Mouse (Mus musculus): Measurements from ENCODE around the gene Erc1.
A peak's percentile ranks its signal among the peaks of the same experiment; 100 is the strongest.
"Not testable (repeated sequence)": the region's sequence is repeated elsewhere in the genome, so short reads cannot be mapped to it uniquely, and the experiment has no call there.

The Erc1 gene

GRCm38 (mm10) chr6:119711649-119712305, 136.2 kb downstream of the Erc1 start:
- no peak for DNase-seq (ENCODE audit: extremely low spot score)

GRCm38 (mm10) chr6:119709552-119709951, 138.4 kb downstream of the Erc1 start:
- DNase-seq (ENCODE audit: extremely low spot score), result peak; percentile 4

GRCm38 (mm10) chr6:119707911-119708310, 140.1 kb downstream of the Erc1 start:
- no peak for DNase-seq (ENCODE audit: extremely low spot score)

GRCm38 (mm10) chr6:119704899-119705298, 143.1 kb downstream of the Erc1 start:
- no peak for DNase-seq (ENCODE audit: extremely low spot score)

DNA sequence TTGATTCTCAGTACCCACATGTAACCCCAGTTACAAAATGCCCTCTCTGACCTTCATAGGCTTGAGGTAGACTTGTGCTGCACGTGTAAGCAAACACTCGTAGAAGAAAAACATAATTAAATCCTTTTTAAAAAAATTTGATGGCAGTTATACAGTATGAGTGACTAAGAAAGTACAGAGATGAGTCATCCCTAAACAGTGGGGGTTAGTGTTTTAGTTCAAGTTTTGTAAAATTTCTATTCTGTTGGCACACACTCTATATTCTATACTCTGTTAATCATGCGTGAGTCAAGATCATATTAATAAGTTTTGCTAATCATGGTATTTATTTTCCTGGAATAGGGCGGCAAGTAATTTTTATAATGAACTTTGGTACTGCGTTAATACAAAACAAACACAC, 155.2 kb downstream of the Erc1 start:
- no peak for DNase-seq (ENCODE audit: extremely low spot score)

- DNase-seq (ENCODE audit: extremely low spot score), result no peak
These were observed 161.5 kb downstream of the Erc1 start for GRCm38 (mm10) chr6:119686470-119686869.

- DNase-seq (ENCODE audit: extremely low spot score), result no peak
These were observed 167.2 kb downstream of the Erc1 start for GRCm38 (mm10) chr6:119680746-119681145.

DNA sequence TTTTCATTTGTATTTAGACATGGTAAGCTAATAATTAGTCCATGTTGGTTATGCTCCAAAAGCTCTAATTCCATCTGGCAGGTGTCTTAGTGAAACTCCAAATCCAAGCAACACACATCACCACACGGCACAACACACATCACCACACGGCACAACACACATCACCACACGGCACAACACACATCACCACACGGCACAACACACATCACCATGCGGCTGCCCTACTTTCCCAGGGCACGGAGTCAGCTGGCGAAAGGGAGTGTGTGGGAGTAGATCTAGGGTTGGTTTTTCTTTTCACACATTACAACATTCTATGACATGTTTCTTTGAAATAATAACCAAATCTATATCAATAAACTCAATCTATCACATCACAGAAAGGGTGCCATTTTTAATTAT, 173.2 kb downstream of the Erc1 start:
- no peak for DNase-seq (ENCODE audit: extremely low spot score)

DNA sequence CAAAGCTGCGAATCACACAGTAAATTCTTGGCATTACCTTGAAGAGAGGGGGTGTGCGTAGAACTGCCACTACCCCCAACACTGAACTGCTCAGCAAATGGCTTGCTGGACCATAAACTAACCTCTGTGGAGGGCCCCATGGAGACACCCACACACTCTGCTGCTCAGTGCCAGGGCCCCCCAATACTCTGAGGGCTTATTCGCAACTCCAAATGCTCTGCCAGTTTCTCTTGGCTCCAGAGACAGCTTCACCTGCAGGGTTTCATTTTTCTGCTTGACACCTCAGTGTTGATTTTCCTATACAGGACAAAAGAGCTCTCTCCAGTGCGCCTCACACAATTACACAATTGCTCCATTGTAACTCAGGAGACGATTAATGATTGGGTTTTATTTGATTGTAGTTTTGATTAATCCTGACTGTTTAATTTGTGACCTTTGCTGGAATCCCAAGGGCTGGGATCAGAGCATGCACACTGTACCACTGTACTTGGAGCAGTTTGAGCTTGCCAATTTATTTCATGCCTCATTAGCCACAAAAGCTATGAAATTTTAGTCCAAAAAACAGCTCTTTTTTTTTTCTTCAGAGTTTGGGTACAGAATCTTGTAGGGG, 173.7 kb downstream of the Erc1 start:
- no peak for DNase-seq (ENCODE audit: extremely low spot score)

- DNase-seq (ENCODE audit: extremely low spot score), result no peak
These were observed 178.2 kb downstream of the Erc1 start for GRCm38 (mm10) chr6:119669746-119670145.

DNA sequence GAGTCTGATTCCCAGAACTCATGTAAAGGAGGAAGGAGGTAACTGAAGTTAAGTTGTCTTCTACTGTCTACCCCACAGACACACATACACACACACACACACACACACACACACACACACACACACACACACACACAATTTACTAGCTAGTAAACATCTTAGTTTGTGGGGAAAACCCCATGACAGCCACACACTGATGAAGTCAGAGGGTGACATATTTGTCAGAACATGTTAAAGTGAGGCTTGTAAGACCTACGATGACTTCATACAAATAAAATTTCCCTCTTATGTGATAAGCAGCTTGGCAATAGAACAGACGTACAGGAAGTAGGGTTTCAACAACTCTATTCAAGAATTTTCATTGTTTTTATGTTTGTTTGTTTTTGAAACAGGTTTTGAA, 185.0 kb downstream of the Erc1 start:
- no peak for DNase-seq (ENCODE audit: extremely low spot score)

DNA sequence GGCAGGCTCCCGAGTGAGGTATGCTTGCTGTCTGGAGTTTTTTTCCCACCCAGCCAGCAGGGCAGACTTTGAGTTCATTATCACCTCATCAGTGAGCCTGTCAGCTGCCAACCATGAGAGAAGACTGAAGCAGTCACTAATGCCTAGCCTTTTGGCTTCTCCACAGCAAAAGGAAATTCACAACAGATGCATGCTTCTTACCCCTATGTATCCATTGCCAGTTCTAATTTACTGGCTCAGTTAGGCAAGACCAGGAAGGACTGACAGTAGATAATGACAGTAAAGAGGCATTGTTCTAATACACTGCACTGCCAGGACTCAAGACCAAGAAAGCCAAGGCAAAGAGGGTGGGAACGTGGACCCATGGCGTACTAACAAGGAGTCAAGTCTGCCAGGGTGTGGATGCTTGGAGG, 186.9 kb downstream of the Erc1 start:
- DNase-seq (ENCODE audit: extremely low spot score), result no peak

DNA sequence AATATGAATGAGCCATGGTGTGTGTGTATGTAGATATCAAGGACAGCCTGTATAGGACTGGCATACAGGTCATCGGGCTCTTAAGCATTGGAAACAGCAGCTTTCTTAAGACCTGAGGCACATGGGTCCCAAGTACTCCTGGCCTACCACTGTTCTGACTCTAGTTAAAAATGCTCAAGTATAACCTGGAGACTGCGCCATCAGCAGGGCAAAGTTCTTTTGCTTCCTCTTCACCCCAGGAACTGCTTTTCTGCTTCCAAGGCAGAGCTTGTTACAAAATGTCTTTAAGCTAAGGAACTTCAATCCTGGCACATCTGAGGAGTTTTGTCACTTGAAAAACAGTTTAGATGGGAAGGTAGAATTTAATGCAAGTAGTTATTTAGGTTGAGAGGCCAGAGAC, 189.5 kb downstream of the Erc1 start:
- no peak for DNase-seq (ENCODE audit: extremely low spot score)

- no peak for DNase-seq (ENCODE audit: extremely low spot score)
These were observed 190.4 kb downstream of the Erc1 start for GRCm38 (mm10) chr6:119657418-119658178.

GRCm38 (mm10) chr6:119654777-119655176, 193.2 kb downstream of the Erc1 start:
- not testable (repeated sequence) for DNase-seq (ENCODE audit: extremely low spot score)

GRCm38 (mm10) chr6:119643880-119644460, 204.0 kb downstream of the Erc1 start:
- DNase-seq (ENCODE audit: extremely low spot score), result peak; percentile 17

DNA sequence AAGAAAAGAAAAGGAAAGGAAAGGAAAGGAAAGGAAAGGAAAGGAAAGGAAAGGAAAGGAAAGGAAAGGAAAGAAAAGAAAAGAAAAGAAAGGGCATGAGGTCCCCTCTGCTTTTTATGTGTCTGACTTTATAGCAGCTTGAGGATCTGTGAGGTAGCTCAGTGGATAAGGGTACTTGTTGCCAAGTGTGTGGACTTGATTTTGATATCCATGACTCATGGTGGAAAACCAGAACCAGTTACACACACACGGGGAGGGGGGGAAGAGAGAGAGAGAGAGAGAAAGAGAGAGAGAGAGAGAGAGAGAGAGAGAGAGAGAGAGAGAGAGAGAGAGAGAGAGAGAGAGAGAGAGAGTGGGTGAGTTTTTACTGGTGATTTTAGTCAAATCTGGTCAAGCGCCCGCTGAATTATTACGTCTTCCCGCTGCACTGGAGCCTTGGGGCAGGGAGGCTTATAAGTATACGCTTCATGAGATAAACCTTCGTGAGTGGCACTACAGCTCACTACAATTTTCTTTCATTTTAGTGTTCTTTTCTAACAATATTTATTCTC, 204.7 kb downstream of the Erc1 start:
- DNase-seq (ENCODE audit: extremely low spot score), result no peak

DNA sequence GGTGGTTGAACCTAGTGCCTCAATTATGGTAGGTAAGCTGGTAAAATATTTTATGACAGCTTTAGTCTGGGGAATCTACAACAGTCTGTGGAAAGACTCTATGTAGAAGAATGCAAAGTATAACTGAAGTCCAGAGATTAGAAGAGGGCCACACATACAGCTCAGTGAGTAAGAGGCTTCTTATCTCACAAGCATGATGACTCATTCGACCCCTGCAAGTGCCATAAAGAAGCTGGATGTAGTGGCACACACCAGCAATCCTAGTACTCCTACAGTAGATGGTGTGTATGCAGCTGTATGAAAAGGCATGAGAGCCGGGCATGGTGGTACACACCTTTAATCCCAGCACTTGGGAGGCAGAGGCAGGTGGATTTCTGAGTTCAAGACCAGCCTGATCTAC, 205.2 kb downstream of the Erc1 start:
- no peak for DNase-seq (ENCODE audit: extremely low spot score)

- DNase-seq (ENCODE audit: extremely low spot score), result peak; percentile 57
These were observed 212.3 kb downstream of the Erc1 start for GRCm38 (mm10) chr6:119635629-119636028.

DNA sequence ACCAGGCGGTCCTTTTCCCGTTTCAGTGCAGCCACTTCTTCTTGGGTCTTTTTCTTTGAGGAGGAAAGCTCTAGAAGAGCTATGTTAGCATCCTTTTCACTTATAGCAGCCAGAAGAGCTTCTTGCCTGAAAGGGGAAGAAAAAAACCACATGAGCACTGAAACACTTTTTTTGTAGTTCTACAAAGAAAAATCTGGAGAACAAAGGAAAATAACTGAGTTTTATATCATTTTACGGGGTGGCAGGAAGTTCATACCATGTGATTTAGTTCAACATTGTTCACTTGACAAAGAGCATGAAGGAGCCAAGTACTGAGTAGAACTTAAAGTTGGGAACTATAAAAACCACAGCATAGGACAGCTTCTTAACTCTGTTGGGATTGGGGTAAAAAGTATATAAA, 217.3 kb downstream of the Erc1 start:
- DNase-seq (ENCODE audit: extremely low spot score), result no peak

GRCm38 (mm10) chr6:119601379-119601778, 246.6 kb downstream of the Erc1 start:
- no peak for DNase-seq (ENCODE audit: extremely low spot score)

GRCm38 (mm10) chr6:119595440-119595839, 252.5 kb downstream of the Erc1 start:
- DNase-seq (ENCODE audit: extremely low spot score), result no peak
